Mouse (Mus musculus) cerebellum, adult 2 months (tissue): ENCODE data around the gene Cacna1s.

Source experiments
- CTCF ChIP-seq: fragments of 200-500 bp; IDR thresholded peaks from 2 replicates; pipeline ENCODE4 v1.5.1; 2011; ENCODE audit warnings: low read depth, mild to moderate bottlenecking, control low read depth, low read length, moderate library complexity, borderline replicate concordance; ENCODE audit not compliant: insufficient read depth
- POLR2A ChIP-seq: fragments of 200-500 bp; IDR thresholded peaks from 2 replicates; pipeline ENCODE4 v1.6.1; 2011; ENCODE audit warnings: low read length, control low read depth, borderline replicate concordance; ENCODE audit not compliant: insufficient read depth

DNA sequence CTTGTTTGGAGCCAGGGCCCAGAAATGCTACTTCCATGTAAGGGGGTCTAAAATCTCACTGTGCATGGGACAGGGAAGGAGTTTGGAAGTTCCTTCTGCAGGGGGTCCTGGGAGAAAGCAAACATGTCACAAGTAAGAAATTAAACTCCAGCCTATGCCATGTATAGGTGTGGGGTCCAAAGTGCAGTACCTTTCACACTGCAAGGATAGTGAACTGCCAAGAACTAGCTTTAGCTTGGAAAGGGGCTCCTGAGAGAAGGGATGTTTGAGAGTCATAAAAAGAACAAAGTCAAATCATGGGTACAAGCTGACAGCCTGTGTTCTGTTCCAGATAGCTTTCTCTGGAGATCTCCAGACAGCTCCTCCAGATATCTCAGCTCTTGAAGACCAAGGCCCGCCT is 28.6 kb downstream of the Cacna1s start:
- TF ChIP-seq CTCF = no peak
- no peak for TF ChIP-seq POLR2A
